Mouse (Mus musculus): ENCODE data around the gene Atg14.

GRCm38 (mm10) chr14:47584346-47584745 is 13.9 kb upstream of the Atg14 start:
- no peak for TF ChIP-seq CTCF (conservative IDR thresholded peaks at IDR 0.05 in 1 of 2, IDR thresholded peaks at IDR 0.05 in 1 of 2; ENCODE audit: low read depth in 2 of 2, low read length in 2 of 2)
- TF ChIP-seq POLR2A (IDR thresholded peaks at IDR 0.05; ENCODE audit: low read depth, low read length) = no peak
